Mouse (Mus musculus): ENCODE measurements around the gene Abhd11. TPM values are rescaled to one million over a fixed set of nuclear protein-coding genes. Genes with fewer than 3 reads are reported as not detected.

The Abhd11 gene
- polyA plus RNA-seq, 1 experiment, result 48.4 TPM

DNA sequence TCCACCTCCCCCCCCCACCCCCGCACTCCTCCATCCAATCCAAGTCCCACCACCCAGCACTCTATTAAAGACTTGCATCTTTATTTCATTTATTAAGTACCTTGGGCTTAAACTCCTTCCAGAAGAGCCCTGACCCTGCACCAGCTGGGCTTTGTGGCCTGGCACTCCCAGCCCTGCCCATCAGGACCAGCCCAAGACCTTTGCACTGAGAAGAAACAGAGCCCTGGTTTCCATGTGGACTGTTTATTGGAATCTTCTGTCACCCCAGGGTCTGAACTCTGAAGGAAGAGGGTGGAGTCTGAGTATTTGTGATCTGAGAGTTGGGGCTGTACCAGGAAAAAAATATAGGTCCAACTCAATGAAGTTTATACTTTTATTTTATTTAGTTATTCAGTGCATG lies 25.8 kb upstream of the Abhd11 start:
- Histone ChIP-seq H3K27ac (ENCODE audit: insufficient read depth, low read length) (no peak overlapping the region), H3K36me3 (ENCODE audit: control insufficient read depth, insufficient read depth, low read length, poor library complexity, severe bottlenecking) (no peaks in the 10 kb centered on the region), H3K9ac (ENCODE audit: low read depth, poor library complexity, severe bottlenecking) (no peak overlapping the region), H3K4me3 (ENCODE audit: low read depth, low read length) (no peak overlapping the region), H3K4me1 (ENCODE audit: control insufficient read depth, insufficient read depth, low read length) (peaks cover 12% of the 10 kb centered on the region), H3K27me3 (ENCODE audit: control insufficient read depth, insufficient read depth, low read length, poor library complexity, severe bottlenecking) (no peaks in the 10 kb centered on the region), H3K9me3 (replicated peaks; ENCODE audit: control insufficient read depth, insufficient read depth, low read length, poor library complexity, severe bottlenecking) (no peaks in the 10 kb centered on the region)
- TF ChIP-seq CTCF (IDR thresholded peaks at IDR 0.05; ENCODE audit: low read depth, low read length), result no peak
- TF ChIP-seq POLR2A (IDR thresholded peaks at IDR 0.05; ENCODE audit: insufficient read depth, low read length), result no peak
- TF ChIP-seq EP300 (IDR thresholded peaks at IDR 0.05; ENCODE audit: insufficient read depth, low read depth, low read length), result no peak

DNA sequence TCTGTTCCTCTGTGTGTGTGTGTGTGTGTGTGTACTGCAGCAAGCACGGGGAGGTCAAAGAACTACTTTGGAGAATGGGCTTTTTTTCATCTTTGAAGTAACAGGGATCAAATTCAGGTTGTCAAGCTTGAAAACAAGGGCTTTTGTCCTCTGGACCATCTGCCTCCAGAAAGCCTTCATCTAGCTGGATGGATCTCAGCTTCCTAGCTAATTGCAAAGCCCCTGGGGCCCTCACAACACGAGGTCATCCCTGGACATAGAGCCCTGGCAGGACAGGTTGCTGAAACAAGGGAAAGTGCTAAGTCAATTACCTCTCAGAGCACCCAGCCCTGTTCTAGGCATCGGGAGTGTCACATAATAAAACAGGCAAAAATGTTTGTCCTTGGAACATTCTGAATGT lies 25.2 kb upstream of the Abhd11 start:
- Histone ChIP-seq H3K4me3 (ENCODE audit: low read depth, low read length) (no peak overlapping the region), H3K9me3 (replicated peaks; ENCODE audit: control insufficient read depth, insufficient read depth, low read length, poor library complexity, severe bottlenecking) (no peaks in the 10 kb centered on the region), H3K27ac (ENCODE audit: insufficient read depth, low read length) (no peak overlapping the region), H3K27me3 (ENCODE audit: control insufficient read depth, insufficient read depth, low read length, poor library complexity, severe bottlenecking) (no peaks in the 10 kb centered on the region), H3K36me3 (ENCODE audit: control insufficient read depth, insufficient read depth, low read length, poor library complexity, severe bottlenecking) (no peaks in the 10 kb centered on the region), H3K9ac (ENCODE audit: low read depth, poor library complexity, severe bottlenecking) (no peak overlapping the region), H3K4me1 (ENCODE audit: control insufficient read depth, insufficient read depth, low read length) (peaks cover 10% of the 10 kb centered on the region)
- TF ChIP-seq EP300 (IDR thresholded peaks at IDR 0.05; ENCODE audit: insufficient read depth, low read depth, low read length) (0 out of 2 replicates have a peak, but pooled peaks have one; percentile 20), CTCF (IDR thresholded peaks at IDR 0.05; ENCODE audit: low read depth, low read length) (no peak)

DNA sequence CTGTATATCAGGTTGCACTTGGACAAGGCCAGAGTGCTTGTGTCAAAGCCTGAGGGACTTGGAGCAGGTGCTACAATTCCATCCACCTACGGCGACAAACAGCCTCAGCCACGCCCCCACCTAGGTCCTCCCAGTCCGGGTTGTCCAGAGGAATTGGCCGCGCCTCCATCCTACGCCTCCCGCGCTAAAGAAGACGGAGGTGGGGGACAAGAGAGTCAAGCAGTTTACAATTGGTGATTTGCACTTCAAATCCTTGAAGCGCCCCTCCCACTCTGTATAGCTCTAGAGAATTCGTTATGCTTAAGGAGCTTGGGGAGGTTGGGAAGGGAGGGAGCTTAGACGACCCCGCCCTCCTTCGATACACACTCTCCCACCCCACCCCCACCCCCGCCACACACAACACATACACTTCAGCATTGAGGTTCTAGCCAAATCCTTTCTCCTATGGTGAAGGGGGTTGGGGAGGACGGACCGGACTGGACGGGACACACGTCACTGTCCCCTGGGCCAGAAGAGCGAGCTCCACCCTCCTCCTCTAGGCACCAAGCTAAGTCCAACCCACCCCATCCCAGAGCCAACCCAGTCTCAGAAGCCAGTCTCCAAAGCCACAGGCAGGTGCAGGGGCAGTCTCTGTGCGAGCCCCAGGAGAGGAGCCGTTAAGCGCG lies 23.2 kb upstream of the Abhd11 start, which contains the start of gene Cldn3:
Gene Cldn3 (plus strand): TSS at position 582 of the 665 bp plus-strand sequence.
- Histone ChIP-seq H3K27ac (ENCODE audit: insufficient read depth, low read length) (peak within 1 kb of the TSS; percentile 31; the same call in 1 of the 2 replicates), H3K9me3 (replicated peaks; ENCODE audit: control insufficient read depth, insufficient read depth, low read length, poor library complexity, severe bottlenecking) (no peaks in the 10 kb centered on the region), H3K4me3 (ENCODE audit: low read depth, low read length) (peak within 1 kb of the TSS; percentile 67), H3K36me3 (ENCODE audit: control insufficient read depth, insufficient read depth, low read length, poor library complexity, severe bottlenecking) (no peaks in the 10 kb centered on the region), H3K4me1 (ENCODE audit: control insufficient read depth, insufficient read depth, low read length) (peaks cover 11% of the 10 kb centered on the region), H3K27me3 (ENCODE audit: control insufficient read depth, insufficient read depth, low read length, poor library complexity, severe bottlenecking) (no peaks in the 10 kb centered on the region), H3K9ac (ENCODE audit: low read depth, poor library complexity, severe bottlenecking) (peak within 1 kb of the TSS; percentile 28)
- TF ChIP-seq POLR2A (IDR thresholded peaks at IDR 0.05; ENCODE audit: insufficient read depth, low read length) (peak; percentile 67), CTCF (IDR thresholded peaks at IDR 0.05; ENCODE audit: low read depth, low read length) (no peak), EP300 (IDR thresholded peaks at IDR 0.05; ENCODE audit: insufficient read depth, low read depth, low read length) (peak; percentile 63; the same call in 1 of the 2 replicates)

GRCm38 (mm10) chr5:134986298-134987268 lies 22.4 kb upstream of the Abhd11 start:
- Histone ChIP-seq H3K27ac (ENCODE audit: insufficient read depth, low read length) (0 out of 2 replicates have a peak overlapping the region, but pooled peaks have one; percentile 1), H3K4me1 (ENCODE audit: control insufficient read depth, insufficient read depth, low read length) (peaks cover 11% of the 10 kb centered on the region), H3K27me3 (ENCODE audit: control insufficient read depth, insufficient read depth, low read length, poor library complexity, severe bottlenecking) (no peaks in the 10 kb centered on the region), H3K9ac (ENCODE audit: low read depth, poor library complexity, severe bottlenecking) (peak overlapping the region; percentile 28), H3K36me3 (ENCODE audit: control insufficient read depth, insufficient read depth, low read length, poor library complexity, severe bottlenecking) (no peaks in the 10 kb centered on the region), H3K9me3 (replicated peaks; ENCODE audit: control insufficient read depth, insufficient read depth, low read length, poor library complexity, severe bottlenecking) (no peaks in the 10 kb centered on the region), H3K4me3 (ENCODE audit: low read depth, low read length) (peak overlapping the region; percentile 67)
- peak; percentile 37 for TF ChIP-seq CTCF (IDR thresholded peaks at IDR 0.05; ENCODE audit: low read depth, low read length)
- no peak for TF ChIP-seq EP300 (IDR thresholded peaks at IDR 0.05; ENCODE audit: insufficient read depth, low read depth, low read length)
- no peak for TF ChIP-seq POLR2A (IDR thresholded peaks at IDR 0.05; ENCODE audit: insufficient read depth, low read length)

DNA sequence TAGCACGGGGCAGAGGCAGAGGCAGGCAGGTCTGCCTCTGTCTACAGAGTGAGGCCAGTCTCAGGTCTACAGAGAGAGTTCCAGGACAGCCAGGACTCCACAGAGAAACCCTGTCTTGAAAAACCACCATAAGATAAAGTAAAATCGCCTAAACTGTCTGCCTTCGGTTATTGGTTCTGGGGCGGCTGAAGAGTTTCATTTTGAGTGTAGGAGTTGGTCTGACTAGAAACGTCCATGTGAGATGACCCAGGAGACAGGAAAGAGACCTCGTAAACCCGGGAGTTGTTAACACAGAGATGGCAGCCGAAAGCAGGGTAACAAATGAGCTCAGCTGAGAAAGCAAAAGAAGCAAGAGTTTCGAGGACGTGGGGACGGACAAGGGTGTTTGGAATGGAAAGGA lies 19.8 kb upstream of the Abhd11 start:
- no peak overlapping the region for H3K27ac ChIP-seq (ENCODE audit: insufficient read depth, low read length)
- no peaks in the 10 kb centered on the region for H3K9me3 ChIP-seq (replicated peaks; ENCODE audit: control insufficient read depth, insufficient read depth, low read length, poor library complexity, severe bottlenecking)
- no peaks in the 10 kb centered on the region for H3K27me3 ChIP-seq (ENCODE audit: control insufficient read depth, insufficient read depth, low read length, poor library complexity, severe bottlenecking)
- peaks cover 12% of the 10 kb centered on the region for H3K4me1 ChIP-seq (ENCODE audit: control insufficient read depth, insufficient read depth, low read length)
- no peaks in the 10 kb centered on the region for H3K36me3 ChIP-seq (ENCODE audit: control insufficient read depth, insufficient read depth, low read length, poor library complexity, severe bottlenecking)
- TF ChIP-seq CTCF (IDR thresholded peaks at IDR 0.05; ENCODE audit: low read depth, low read length) (no peak), POLR2A (IDR thresholded peaks at IDR 0.05; ENCODE audit: insufficient read depth, low read length) (no peak), EP300 (IDR thresholded peaks at IDR 0.05; ENCODE audit: insufficient read depth, low read depth, low read length) (no peak)
- H3K9ac ChIP-seq (ENCODE audit: low read depth, poor library complexity, severe bottlenecking), result no peak overlapping the region
- H3K4me3 ChIP-seq (ENCODE audit: low read depth, low read length), result no peak overlapping the region

Data from ES-Bruce4 (cell line).